Mouse (Mus musculus) small intestine, adult 2 months (tissue): ENCODE measurements around the gene Rrbp1.

Experiments
- CTCF ChIP-seq: fragments of 200-500 bp; IDR thresholded peaks from 2 replicates; pipeline ENCODE4 v1.5.1; 2012; ENCODE audit warnings: low read depth, mild to moderate bottlenecking, control low read depth, inconsistent platforms, low read length, moderate library complexity, mixed read lengths; ENCODE audit not compliant: insufficient replicate concordance, insufficient read length; ENCODE audit errors: extremely low read depth
- POLR2A ChIP-seq: fragments of 200-500 bp; IDR thresholded peaks from 2 replicates; pipeline ENCODE4 v1.6.1; 2012; ENCODE audit warnings: low read depth, mild to moderate bottlenecking, control low read depth, inconsistent platforms, low read length, moderate library complexity

DNA sequence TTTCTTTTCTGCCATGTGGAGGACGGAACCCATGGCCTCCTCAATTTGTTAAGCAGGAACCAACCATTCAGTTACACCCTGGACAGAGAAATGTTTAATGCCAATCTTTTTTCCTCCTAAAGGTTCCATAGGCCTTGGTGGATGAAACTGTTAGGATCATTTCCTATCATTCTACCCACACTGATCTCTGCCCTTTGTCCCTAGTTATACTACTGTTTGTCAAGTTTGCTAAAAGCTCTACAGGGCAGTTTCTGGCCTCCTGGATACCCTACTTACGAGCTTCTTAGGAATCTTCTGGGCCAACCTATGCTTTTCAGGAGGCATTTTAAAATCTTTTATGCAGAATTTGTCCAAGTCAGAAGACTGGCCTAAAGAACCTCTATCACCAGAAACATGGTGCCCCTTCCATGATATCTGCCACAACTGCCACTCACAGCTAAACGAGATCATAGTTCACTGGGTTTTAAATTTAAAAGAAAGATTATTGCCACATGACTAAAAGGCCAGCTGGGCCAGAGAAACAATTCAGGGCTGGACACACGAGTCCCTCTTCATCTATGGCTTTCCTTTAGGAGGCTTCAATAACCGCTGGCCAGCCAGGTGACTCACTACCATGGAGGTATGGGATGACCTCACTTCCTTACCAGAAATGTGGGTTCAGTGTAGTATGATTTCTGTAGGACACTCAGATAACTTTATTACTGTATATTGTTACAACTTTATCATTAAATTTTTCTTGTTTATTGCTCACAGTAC lies 8.7 kb downstream of the Rrbp1 start:
- TF ChIP-seq CTCF (no peak), POLR2A (no peak)
